Comparison of ENCODE assay signal across 29 mouse cellular contexts in genomic region chr2:118485415-118485814, GRCm38 (mm10). TPM values are rescaled to one million over a fixed set of nuclear protein-coding genes. Genes with fewer than 3 reads are reported as not detected.
DNase-seq lines count a peak whose midpoint lies in the region; ATAC-seq and TF ChIP-seq lines count a peak whose summit lies in the region.
"Had no signal": no experiment of that assay in that cellular context is flagged by ENCODE, and none has a peak within 500 bp of the region (broad histone marks: within the 10 kb centered on the region; RNA-seq: fewer than 3 reads in every experiment).

No protein-coding gene starts in this region.

- 75% methylated on average over 3 of the region's 3 CpGs for WGBS in midbrain, embryonic 11.5 days
- WGBS in midbrain, embryonic 10.5 days = 87% methylated on average over 3 of the region's 3 CpGs

- ATAC-seq in midbrain, embryonic 11.5 days (ENCODE audit: low FRiP score) = no peak
- ATAC-seq: forebrain, embryonic 14.5 days; forebrain, postnatal 0 days; hindbrain, embryonic 16.5 days; intestine, embryonic 15.5 days; Patski had no signal

- no peak overlapping the region for H3K4me3 ChIP-seq in midbrain, embryonic 11.5 days (ENCODE audit: low read depth, low read length)
- H3K4me3 ChIP-seq in midbrain, embryonic 10.5 days = no peak overlapping the region
- no peak overlapping the region for H3K4me3 ChIP-seq in ES-E14 (ENCODE audit: insufficient read depth in 1 of 2, low read depth in 1 of 2, low read length in 2 of 2, poor library complexity in 1 of 2, severe bottlenecking in 1 of 2)
- H3K4me3 ChIP-seq: embryonic facial prominence, embryonic 12.5 days; embryonic facial prominence, embryonic 15.5 days; gastrocnemius, adult 2 months; heart, embryonic 12.5 days; heart, embryonic 15.5 days; hindbrain, embryonic 10.5 days; hindbrain, embryonic 13.5 days; intestine, embryonic 15.5 days had no signal

- no peak overlapping the region for H3K9ac ChIP-seq in midbrain, embryonic 11.5 days (ENCODE audit: low read length)
- H3K9ac ChIP-seq in ES-E14 (ENCODE audit: insufficient read depth, low read depth, low read length, poor library complexity, severe bottlenecking) = no peak overlapping the region
- H3K9ac ChIP-seq: embryonic facial prominence, embryonic 12.5 days; embryonic facial prominence, embryonic 15.5 days; forebrain, postnatal 0 days; heart, embryonic 12.5 days; heart, embryonic 15.5 days; hindbrain, embryonic 13.5 days; intestine, embryonic 15.5 days had no signal

- no peak overlapping the region for H3K4me2 ChIP-seq in midbrain, embryonic 11.5 days
- H3K4me2 ChIP-seq: embryonic facial prominence, embryonic 12.5 days; embryonic facial prominence, embryonic 15.5 days; heart, embryonic 12.5 days; heart, embryonic 15.5 days; hindbrain, embryonic 13.5 days; intestine, embryonic 15.5 days had no signal

- no peaks in the 10 kb centered on the region for H3K4me1 ChIP-seq in midbrain, embryonic 11.5 days (ENCODE audit: control insufficient read depth, insufficient read depth, low read length)
- H3K4me1 ChIP-seq in midbrain, embryonic 10.5 days = peaks cover 12% of the 10 kb centered on the region
- H3K4me1 ChIP-seq in ES-E14 (ENCODE audit: control insufficient read depth in 2 of 2, insufficient read depth in 2 of 2, low read length in 2 of 2, poor library complexity in 1 of 2) = peaks cover 10 to 15% of the 10 kb centered on the region in 2 experiments

- H3K9me3 ChIP-seq in midbrain, embryonic 11.5 days (ENCODE audit: control insufficient read depth, low read length) = no peaks in the 10 kb centered on the region
- H3K9me3 ChIP-seq in midbrain, embryonic 10.5 days (replicated peaks) = no peaks in the 10 kb centered on the region
- H3K9me3 ChIP-seq in ES-E14 (ENCODE audit: control insufficient read depth, insufficient read depth, low read depth, low read length) = no peaks in the 10 kb centered on the region
- H3K9me3 ChIP-seq: embryonic facial prominence, embryonic 12.5 days; embryonic facial prominence, embryonic 15.5 days; G1E; heart, embryonic 15.5 days; hindbrain, embryonic 10.5 days; hindbrain, embryonic 13.5 days; intestine, embryonic 15.5 days had no signal

- H3K27me3 ChIP-seq in midbrain, embryonic 11.5 days (ENCODE audit: control insufficient read depth, insufficient read depth, low read length) = no peaks in the 10 kb centered on the region
- H3K27me3 ChIP-seq in midbrain, embryonic 10.5 days (ENCODE audit: low read depth, poor library complexity, severe bottlenecking) = no peaks in the 10 kb centered on the region
- H3K27me3 ChIP-seq: embryonic facial prominence, embryonic 12.5 days; embryonic facial prominence, embryonic 15.5 days; heart, embryonic 12.5 days; heart, embryonic 15.5 days; hindbrain, embryonic 13.5 days; intestine, embryonic 15.5 days; Patski had no signal

- peak; percentile 56 for DNase-seq in midbrain, embryonic 11.5 days (ENCODE audit: low spot score, missing footprints)
- no peak for DNase-seq in midbrain, embryonic 10.5 days (ENCODE audit: low spot score)
- peak; percentile 68 for DNase-seq in ES-E14 (ENCODE audit: low read depth, low spot score)
- DNase-seq in ZHBTc4 (ENCODE audit: low read depth, low spot score) = peak; percentile 89
- DNase-seq in testis, postnatal 10 days (ENCODE audit: low spot score) = no peak
- no peak for DNase-seq in cerebellum, adult 9-10 months
- DNase-seq: adrenal gland, postnatal 10 days; adrenal gland, postnatal 36 days; cerebellum, adult 18-20 months; cerebellum, adult 9-11 months; cerebellum, postnatal 25 days; forebrain, postnatal 0 days; gastrocnemius, adult 2 months; gastrocnemius, postnatal 14 days; heart, adult 18-20 months; heart, postnatal 10 days; heart, postnatal 36 days; kidney, adult 11 months had no signal

- in situ Hi-C loops in ES-E14 (cut with MboI; ENCODE audit: low sequenced_read_pairs in 2 of 2, unreplicated experiment in 2 of 2) = loop anchor here (5.0 to 25.0 kb wide), 3 partner anchors 122 to 402 kb away; no protein-coding TSS in a partner anchor

- H3K36me3 ChIP-seq in midbrain, embryonic 11.5 days (ENCODE audit: control insufficient read depth, insufficient read depth, low read length) = no peaks in the 10 kb centered on the region
- no peaks in the 10 kb centered on the region for H3K36me3 ChIP-seq in midbrain, embryonic 10.5 days
- no peaks in the 10 kb centered on the region for H3K36me3 ChIP-seq in ES-E14 (ENCODE audit: control insufficient read depth, insufficient read depth, low read length, poor library complexity, severe bottlenecking)
- H3K36me3 ChIP-seq: embryonic facial prominence, embryonic 12.5 days; embryonic facial prominence, embryonic 15.5 days; G1E; heart, embryonic 12.5 days; heart, embryonic 15.5 days; hindbrain, embryonic 10.5 days; hindbrain, embryonic 13.5 days; intestine, embryonic 15.5 days had no signal

- H3K27ac ChIP-seq in midbrain, embryonic 11.5 days (ENCODE audit: low read depth, low read length) = no peak overlapping the region
- H3K27ac ChIP-seq in midbrain, embryonic 10.5 days (replicated peaks) = no peak overlapping the region
- H3K27ac ChIP-seq in ES-E14 (ENCODE audit: insufficient read depth, low read depth, low read length, poor library complexity, severe bottlenecking) = peak overlapping the region; percentile 7; the same call in 1 of the 2 replicates
- H3K27ac ChIP-seq: embryonic facial prominence, embryonic 12.5 days; embryonic facial prominence, embryonic 15.5 days; gastrocnemius, adult 2 months; heart, embryonic 15.5 days; hindbrain, embryonic 10.5 days; hindbrain, embryonic 13.5 days; intestine, embryonic 15.5 days had no signal

TF ChIP-seq in ES-E14, 5 proteins besides CTCF, POLR2A, EP300 and RAD21:
- TF ChIP-seq MAFK (IDR thresholded peaks at IDR 0.05; ENCODE audit: insufficient read depth, low read depth, low read length) (no peak), CHD2 (IDR thresholded peaks at IDR 0.05; ENCODE audit: low read depth, low read length) (no peak)

RNA-seq across cellular contexts. Expression of gene Srp14, which starts 5.9 kb away (rescaled TPM):
- 281 and 293 TPM in 2 replicates for polyA plus RNA-seq in midbrain, embryonic 11.5 days (2014; fragmentation: Nextera tagmentation; extraction: Ambion mirVana)
- polyA plus RNA-seq in midbrain, embryonic 10.5 days (2016; fragmentation: Nextera tagmentation; extraction: Ambion mirVana) = 261 and 272 TPM in 2 replicates
- 132 and 191 TPM in 2 replicates for total RNA-seq in ES-E14 (2012; rRNA removed)

Comparison
In these comparisons a context has a peak if more than half of its experiments do, and no peak if none do; other contexts are left out.
1. DNase-seq: peak in midbrain, embryonic 11.5 days (single experiment), ES-E14 (single experiment) and ZHBTc4 (single experiment); none in midbrain, embryonic 10.5 days (single experiment), testis, postnatal 10 days (single experiment) and cerebellum, adult 9-10 months (single experiment).